Comparison of ENCODE assay signal across 20 mouse cellular contexts in the genomic region with DNA sequence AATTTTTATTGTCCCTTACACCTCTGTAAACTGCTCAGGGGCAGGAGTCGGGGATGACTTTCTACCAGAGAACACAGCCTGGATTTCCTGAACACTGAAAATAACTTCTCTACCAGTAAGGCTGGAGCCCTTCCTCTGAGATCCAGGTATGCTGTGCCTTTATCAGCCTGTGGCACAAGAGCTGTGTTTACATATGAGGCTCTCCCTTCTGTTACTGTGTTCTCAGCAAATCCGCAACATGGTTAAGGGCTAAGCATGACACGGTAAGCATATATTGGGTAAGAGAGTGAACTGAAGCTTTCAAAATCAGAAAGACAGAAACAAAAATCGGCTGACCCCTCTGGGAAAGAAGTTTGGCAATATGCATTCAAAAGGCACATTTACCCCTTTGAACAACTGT. TPM values are rescaled to one million over a fixed set of nuclear protein-coding genes. Genes with fewer than 3 reads are reported as not detected.
DNase-seq lines count a peak whose midpoint lies in the region; ATAC-seq lines count a peak whose summit lies in the region.
"Had no signal": no experiment of that assay in that cellular context is flagged by ENCODE, and none has a peak within 500 bp of the region (broad histone marks: within the 10 kb centered on the region; RNA-seq: fewer than 3 reads in every experiment).

No protein-coding gene starts in this region.

- H3K9ac ChIP-seq in liver, embryonic 15.5 days, result no peak overlapping the region
- no peak overlapping the region for H3K9ac ChIP-seq in liver, embryonic 16.5 days (ENCODE audit: low read depth, low read length)
- H3K9ac ChIP-seq: embryonic facial prominence, embryonic 13.5 days; forebrain, embryonic 12.5 days; heart, embryonic 15.5 days; hindbrain, embryonic 14.5 days had no signal

- peaks cover 62% of the 10 kb centered on the region for H3K4me1 ChIP-seq in liver, embryonic 15.5 days (replicated peaks)
- peaks cover 30% of the 10 kb centered on the region for H3K4me1 ChIP-seq in liver, embryonic 16.5 days (ENCODE audit: control insufficient read depth, low read depth, low read length)
- no peaks in the 10 kb centered on the region for H3K4me1 ChIP-seq in limb, embryonic 10.5 days
- H3K4me1 ChIP-seq: embryonic facial prominence, embryonic 13.5 days; forebrain, embryonic 12.5 days; heart, embryonic 15.5 days had no signal

- H3K27me3 ChIP-seq in liver, embryonic 15.5 days, result no peaks in the 10 kb centered on the region
- no peaks in the 10 kb centered on the region for H3K27me3 ChIP-seq in liver, embryonic 16.5 days (ENCODE audit: control insufficient read depth, insufficient read depth, low read depth, low read length)
- H3K27me3 ChIP-seq in limb, embryonic 10.5 days (ENCODE audit: low read depth, poor library complexity, severe bottlenecking), result no peaks in the 10 kb centered on the region
- H3K27me3 ChIP-seq: embryonic facial prominence, embryonic 13.5 days; forebrain, embryonic 12.5 days; heart, embryonic 15.5 days had no signal

- no peak overlapping the region for H3K4me3 ChIP-seq in liver, embryonic 15.5 days (replicated peaks)
- H3K4me3 ChIP-seq in liver, embryonic 16.5 days (ENCODE audit: low read depth, low read length), result no peak overlapping the region
- no peak overlapping the region for H3K4me3 ChIP-seq in limb, embryonic 10.5 days
- H3K4me3 ChIP-seq: embryonic facial prominence, embryonic 13.5 days; forebrain, embryonic 12.5 days; heart, embryonic 15.5 days had no signal

- no peaks in the 10 kb centered on the region for H3K9me3 ChIP-seq in liver, embryonic 15.5 days (replicated peaks)
- H3K9me3 ChIP-seq in liver, embryonic 16.5 days (replicated peaks; ENCODE audit: control insufficient read depth, low read length), result no peaks in the 10 kb centered on the region
- H3K9me3 ChIP-seq in limb, embryonic 10.5 days (replicated peaks), result no peaks in the 10 kb centered on the region
- H3K9me3 ChIP-seq: embryonic facial prominence, embryonic 13.5 days; forebrain, embryonic 12.5 days; heart, embryonic 15.5 days had no signal

- 0 out of 2 replicates have a peak overlapping the region, but pooled peaks have one; percentile 0 for H3K4me2 ChIP-seq in liver, embryonic 15.5 days
- 0 out of 2 replicates have a peak overlapping the region, but pooled peaks have one; percentile 9 for H3K4me2 ChIP-seq in liver, embryonic 16.5 days (ENCODE audit: low read depth, low read length)
- H3K4me2 ChIP-seq: embryonic facial prominence, embryonic 13.5 days; forebrain, embryonic 12.5 days; heart, embryonic 11.5 days; heart, embryonic 15.5 days; hindbrain, embryonic 14.5 days had no signal

- no peak for ATAC-seq in liver, embryonic 15.5 days (ENCODE audit: insufficient read depth)
- no peak for ATAC-seq in liver, embryonic 16.5 days (ENCODE audit: low read depth)
- ATAC-seq: forebrain, embryonic 16.5 days had no signal

- H3K27ac ChIP-seq in liver, embryonic 15.5 days (replicated peaks), result no peak overlapping the region
- H3K27ac ChIP-seq in liver, embryonic 16.5 days (ENCODE audit: low read length), result 0 out of 2 replicates have a peak overlapping the region, but pooled peaks have one; percentile 35
- no peak overlapping the region for H3K27ac ChIP-seq in limb, embryonic 10.5 days
- H3K27ac ChIP-seq: embryonic facial prominence, embryonic 13.5 days; forebrain, embryonic 12.5 days; heart, embryonic 15.5 days; hindbrain, embryonic 14.5 days had no signal

- H3K36me3 ChIP-seq in liver, embryonic 15.5 days (replicated peaks), result peaks cover 14% of the 10 kb centered on the region
- H3K36me3 ChIP-seq in liver, embryonic 16.5 days (ENCODE audit: control insufficient read depth, insufficient read depth), result no peaks in the 10 kb centered on the region
- no peaks in the 10 kb centered on the region for H3K36me3 ChIP-seq in limb, embryonic 10.5 days

- DNase-seq in heart, adult 11 months, result peak; percentile 66
- DNase-seq in heart, adult 8-10 months (ENCODE audit: low spot score), result no peak
- DNase-seq in liver, result no peak
- no peak for DNase-seq in limb, embryonic 10.5 days (ENCODE audit: low spot score)
- DNase-seq in retina, postnatal 1 day, result no peak
- DNase-seq: adrenal gland, postnatal 10 days; cerebellum, adult 18-20 months; cerebellum, adult 9-11 months; cerebellum, postnatal 36 days; gastrocnemius, postnatal 25 days; heart, adult 18-20 months; heart, postnatal 14 days had no signal

- WGBS in liver, embryonic 15.5 days (ENCODE audit: insufficient replicate concordance), result 47% methylated on average over 4 of the region's 4 CpGs
- whole genome bisulfite sequencing in liver, embryonic 16.5 days (ENCODE audit: insufficient replicate concordance), result 61% methylated on average over 4 of the region's 4 CpGs
- WGBS in limb, embryonic 10.5 days, result 89% methylated on average over 4 of the region's 4 CpGs

RNA-seq across cellular contexts. Expression of a gene that starts 25.7 kb away (rescaled TPM):
- 10 to 100 TPM; 13.6 to 22.8 (median 16.8) TPM for total RNA-seq in heart, adult 8-10 months (2022)
- 11.5 and 14.8 TPM in 2 replicates for polyA plus RNA-seq in liver, embryonic 15.5 days (2015; fragmentation: Nextera tagmentation; extraction: Ambion mirVana)
- 17.0 and 19.0 TPM in 2 replicates for polyA plus RNA-seq in liver, embryonic 16.5 days (2015; fragmentation: Nextera tagmentation; extraction: Ambion mirVana)
- polyA plus RNA-seq in limb, embryonic 10.5 days (2016; fragmentation: Nextera tagmentation; extraction: Ambion mirVana), result 2.3 and 3.2 TPM in 2 replicates
